Mouse (Mus musculus) sigmoid colon, adult 10 weeks (tissue): ENCODE measurements around the gene H2-T23. TPM values are rescaled to one million over a fixed set of nuclear protein-coding genes. Genes with fewer than 3 reads are reported as not detected.

Experiments used
- polyA plus RNA-seq: library from polyadenylated mRNA; stranded (reverse); fragments of 350-450 nt; fragmentation: Illumina TruSeq; extraction: RNeasy Lipid Tissue Mini Kit (QIAGEN cat#74804); gene quantifications from one replicate; pipeline ENCODE4 v1.2.3, GENCODE M21; 2014; ENCODE audit warnings: low read depth, low replicate concordance

Gene H2-T23
- 10.6 TPM for polyA plus RNA-seq

DNA sequence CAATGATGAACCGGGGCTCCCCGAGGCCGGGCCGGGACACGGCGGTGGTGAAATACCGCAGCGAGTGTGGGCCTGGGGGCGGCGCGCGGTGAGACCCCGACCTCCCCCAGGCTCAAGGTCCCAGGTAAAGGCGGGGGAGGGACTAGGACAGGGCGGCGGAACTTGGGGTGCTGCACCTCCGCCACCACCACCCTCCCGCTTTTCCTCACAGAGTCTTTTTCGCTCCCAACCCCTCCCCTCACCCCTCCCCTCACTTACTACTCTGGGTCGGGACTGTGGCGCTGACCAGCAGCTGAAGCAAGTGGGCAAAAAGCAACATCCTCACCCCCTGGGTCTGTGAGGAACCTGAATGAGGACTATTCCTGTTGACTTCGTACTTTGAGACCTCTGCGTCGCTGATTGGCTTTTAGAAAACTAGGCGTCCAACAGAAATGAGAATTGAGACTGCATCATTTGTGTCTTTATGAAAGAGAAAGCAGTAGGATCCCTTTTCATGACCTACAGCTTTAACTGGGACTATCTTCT, at the start of gene H2-T23:
H2-T23 (minus strand) TSS at position 505 of the 525 bp plus-strand sequence.

DNA sequence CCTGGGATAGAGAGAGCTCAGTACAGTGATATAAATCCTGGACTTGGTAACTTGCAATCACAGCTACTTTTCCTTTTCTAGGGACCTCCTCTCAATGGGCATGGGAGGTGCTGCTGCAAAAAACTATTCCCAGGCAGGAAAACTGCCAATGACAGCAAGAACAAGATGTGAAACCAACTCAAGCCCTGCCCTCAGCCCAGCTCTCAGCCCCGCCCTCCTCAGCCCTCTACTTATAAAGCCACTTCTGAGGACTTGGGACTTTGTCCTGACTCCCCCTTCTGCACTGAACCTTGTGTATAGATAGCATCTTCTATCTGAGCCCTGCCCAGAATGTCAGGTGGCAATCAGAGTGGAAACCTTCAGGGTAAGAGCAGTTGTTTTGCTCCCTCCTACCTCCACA, 25.7 kb upstream of the H2-T23 start, which contains the start of gene Gm11127:
Gm11127 (minus strand) TSS at position 10 of the 400 bp plus-strand sequence.

DNA sequence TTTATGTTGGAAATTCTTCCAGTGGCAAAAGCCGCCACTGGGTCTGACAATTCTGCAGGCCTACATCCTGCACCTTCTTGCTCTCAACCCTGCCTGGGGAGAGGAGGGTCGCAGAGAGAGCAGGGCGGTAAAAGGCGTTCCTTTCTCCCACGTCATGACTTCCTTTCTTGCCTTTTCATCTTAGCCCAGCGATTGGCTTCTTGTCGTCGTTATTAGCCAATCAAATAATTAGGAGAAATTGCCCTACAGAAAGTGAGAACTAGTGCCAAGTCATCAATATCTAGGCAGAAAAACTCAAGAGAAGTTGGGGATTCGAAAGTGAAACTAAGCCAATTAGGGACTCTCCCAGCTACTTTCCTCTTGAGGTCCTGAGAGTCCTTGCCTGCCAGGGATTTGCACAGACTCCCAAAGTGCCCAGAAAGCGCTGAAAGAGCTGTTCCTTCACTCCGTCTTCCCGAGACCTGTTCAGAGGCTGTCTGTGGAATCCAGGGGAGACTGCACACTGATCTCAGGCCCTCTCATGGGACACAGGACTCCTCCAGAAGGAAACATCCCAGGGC, 10.0 kb upstream of the H2-T23 start, which contains the start of the genes H2-T22 and Gm6034:
H2-T22 (minus strand) TSS at position 138 of the 560 bp plus-strand sequence.
Gm6034 (plus strand) TSS at position 352 of the 560 bp plus-strand sequence.

DNA sequence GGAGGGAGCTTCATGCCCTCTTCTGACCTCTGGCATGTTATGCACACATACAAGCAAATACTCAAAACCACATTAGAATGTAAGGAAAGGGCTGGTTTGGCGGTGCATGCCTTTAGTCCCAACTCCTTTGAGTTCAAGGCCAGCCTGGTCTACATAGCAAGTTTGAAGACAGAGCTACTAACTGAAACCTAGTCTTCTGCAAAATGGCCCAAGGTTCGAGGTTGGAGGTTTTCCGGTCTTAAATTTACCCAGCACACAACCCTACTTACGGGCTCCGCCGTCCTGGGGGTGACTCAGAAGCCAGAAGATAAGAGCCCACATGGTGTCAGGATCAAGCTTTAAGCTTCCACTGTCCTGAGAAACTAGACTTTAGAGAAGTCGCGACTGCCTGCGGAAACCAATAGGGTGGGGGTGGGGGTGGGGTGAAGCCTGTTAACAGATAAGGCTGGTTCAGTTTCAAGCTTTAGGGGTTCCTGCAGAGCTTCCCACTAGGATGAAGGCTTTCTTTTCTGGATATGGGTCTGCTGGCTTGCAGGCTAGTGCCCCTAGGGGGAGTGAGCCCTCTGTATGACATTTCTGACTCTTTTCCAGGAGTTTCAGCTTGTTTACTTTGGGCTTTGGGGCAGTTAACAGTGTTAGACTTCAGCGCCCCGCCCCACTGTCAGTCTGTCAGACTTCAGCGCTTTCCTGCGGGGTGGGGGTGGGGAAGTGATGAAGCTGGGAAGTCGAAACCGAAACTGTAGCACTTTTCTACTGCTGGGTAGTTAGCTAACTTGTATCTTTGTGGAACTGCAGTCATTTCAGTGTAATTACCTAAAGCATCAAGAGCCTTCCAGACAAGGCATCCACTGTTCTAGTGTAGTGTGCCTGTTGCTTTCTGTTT, 12.2 kb downstream of the H2-T23 start, which contains the start of gene H2-T24:
H2-T24 (minus strand) TSS at position 370 of the 883 bp plus-strand sequence.

Other genes with a start within 250 kb of the H2-T23 start
- gene Ier3, start 211.2 kb downstream of the H2-T23 start, polyA plus RNA-seq = 3.5 TPM
- gene Flot1, start 209.6 kb downstream of the H2-T23 start, polyA plus RNA-seq = 8.4 TPM
- gene Tubb5, start 194.5 kb downstream of the H2-T23 start, polyA plus RNA-seq = 32.5 TPM
- 12.7 TPM for gene Mdc1, start 191.3 kb downstream of the H2-T23 start, polyA plus RNA-seq
- 3.1 TPM for gene Nrm, start 171.5 kb downstream of the H2-T23 start, polyA plus RNA-seq
- gene Ppp1r18, start 167.3 kb downstream of the H2-T23 start, polyA plus RNA-seq = 1.8 TPM
- 32.7 TPM for gene Dhx16, start 153.0 kb downstream of the H2-T23 start, polyA plus RNA-seq
- gene 2310061I04Rik, start 135.4 kb downstream of the H2-T23 start, polyA plus RNA-seq = 25.9 TPM
- gene Atat1, start 122.8 kb downstream of the H2-T23 start, polyA plus RNA-seq = 14.4 TPM
- gene Mrps18b, start 116.5 kb downstream of the H2-T23 start, polyA plus RNA-seq = 11.0 TPM
- gene Ppp1r10, start 116.4 kb downstream of the H2-T23 start, polyA plus RNA-seq = 49.3 TPM
- 41.4 TPM for gene Abcf1, start 63.1 kb downstream of the H2-T23 start, polyA plus RNA-seq
- gene Gnl1, start 53.0 kb downstream of the H2-T23 start, polyA plus RNA-seq = 1.1 TPM
- 3.3 TPM for gene Prr3, start 52.6 kb downstream of the H2-T23 start, polyA plus RNA-seq
- 4.8 TPM for gene H2-T24, start 12.3 kb downstream of the H2-T23 start, polyA plus RNA-seq
- 14.1 TPM for gene H2-T22, start 9.9 kb upstream of the H2-T23 start, polyA plus RNA-seq
- gene Gm6034, start 10.1 kb upstream of the H2-T23 start, polyA plus RNA-seq = not detected
- gene Gm11127, start 25.5 kb upstream of the H2-T23 start, polyA plus RNA-seq = not detected
- not detected for gene Gm19684, start 88.8 kb upstream of the H2-T23 start, polyA plus RNA-seq
- gene Gm7030, start 96.6 kb upstream of the H2-T23 start, polyA plus RNA-seq = not detected
- gene Gm8909, start 135.7 kb upstream of the H2-T23 start, polyA plus RNA-seq = 0.88 TPM
- 5.0 TPM for gene H2-T3, start 157.4 kb upstream of the H2-T23 start, polyA plus RNA-seq
- 11.3 TPM for gene Rpp21, start 225.2 kb upstream of the H2-T23 start, polyA plus RNA-seq
- gene Trim39, start 239.4 kb upstream of the H2-T23 start, polyA plus RNA-seq = 23.3 TPM